Mouse (Mus musculus): Measurements from ENCODE around the gene Lingo1.

DNA sequence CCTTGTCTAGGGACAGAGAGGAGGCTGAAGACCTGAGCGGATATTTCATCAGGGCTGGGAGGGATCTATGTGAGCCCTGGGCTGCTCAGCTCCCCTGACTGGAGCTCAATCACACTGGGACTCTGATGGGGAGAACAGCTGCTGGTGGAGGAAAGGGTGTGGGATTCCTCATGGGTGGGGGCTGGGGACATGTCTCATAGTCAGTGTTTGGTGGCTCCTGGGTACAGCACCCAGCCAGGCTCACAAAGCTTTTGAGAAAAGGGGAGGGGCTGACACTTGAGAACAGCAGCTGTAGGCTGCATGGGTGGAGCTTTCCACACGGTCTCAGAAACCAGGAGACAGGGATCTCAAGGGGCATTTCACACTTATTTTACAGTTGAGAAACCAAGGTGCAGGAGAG is 171.3 kb downstream of the Lingo1 start:
- TF ChIP-seq CTCF (IDR thresholded peaks at IDR 0.05; ENCODE audit: low read depth, low read length): no peak
- no peak for TF ChIP-seq GATA1 (IDR thresholded peaks at IDR 0.05; ENCODE audit: borderline replicate concordance, low read length)
- no peak for TF ChIP-seq TAL1 (conservative IDR thresholded peaks at IDR 0.05; ENCODE audit: low read depth, low read length)
- TF ChIP-seq POLR2AphosphoS5 (IDR thresholded peaks at IDR 0.05; ENCODE audit: insufficient replicate concordance, low read depth, low read length): no peak
- no peak for TF ChIP-seq GATA2 (IDR thresholded peaks at IDR 0.05; ENCODE audit: borderline replicate concordance, low read depth, low read length)

Measured in G1E (cell line).